Mouse (Mus musculus) skeletal muscle tissue, adult 2 months (tissue): ENCODE results near the gene Kcns1.
A peak's percentile ranks its signal among the peaks of the same experiment; 100 is the strongest.

ENCODE experiments used
- DNase-seq: peaks from one replicate; pipeline ENCODE4 v3.0.0-alpha.2; 2012; ENCODE audit warnings: low read depth, low spot score

The Kcns1 gene

DNA sequence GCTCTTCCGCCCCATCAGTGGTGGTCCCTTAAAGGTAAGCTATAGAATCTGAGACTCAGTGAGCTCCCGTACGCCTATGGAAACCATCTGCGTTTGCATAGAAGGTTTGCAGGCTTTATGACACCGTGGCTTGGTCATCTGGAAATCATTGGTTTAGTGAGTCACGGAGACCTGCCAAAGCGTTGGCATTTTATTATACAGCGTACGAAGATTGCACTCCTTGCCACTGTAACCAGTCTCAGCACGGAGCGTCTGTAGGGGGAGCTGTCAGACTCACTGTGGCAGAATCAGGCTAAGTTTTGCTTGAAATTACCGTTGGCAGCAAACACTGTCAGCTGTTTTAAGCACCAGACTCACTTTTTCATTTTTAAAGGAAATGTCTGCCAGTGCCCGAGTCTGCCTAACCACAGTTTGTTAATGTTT is 44.4 kb downstream of the Kcns1 start:
- peak; percentile 31 for DNase-seq

DNA sequence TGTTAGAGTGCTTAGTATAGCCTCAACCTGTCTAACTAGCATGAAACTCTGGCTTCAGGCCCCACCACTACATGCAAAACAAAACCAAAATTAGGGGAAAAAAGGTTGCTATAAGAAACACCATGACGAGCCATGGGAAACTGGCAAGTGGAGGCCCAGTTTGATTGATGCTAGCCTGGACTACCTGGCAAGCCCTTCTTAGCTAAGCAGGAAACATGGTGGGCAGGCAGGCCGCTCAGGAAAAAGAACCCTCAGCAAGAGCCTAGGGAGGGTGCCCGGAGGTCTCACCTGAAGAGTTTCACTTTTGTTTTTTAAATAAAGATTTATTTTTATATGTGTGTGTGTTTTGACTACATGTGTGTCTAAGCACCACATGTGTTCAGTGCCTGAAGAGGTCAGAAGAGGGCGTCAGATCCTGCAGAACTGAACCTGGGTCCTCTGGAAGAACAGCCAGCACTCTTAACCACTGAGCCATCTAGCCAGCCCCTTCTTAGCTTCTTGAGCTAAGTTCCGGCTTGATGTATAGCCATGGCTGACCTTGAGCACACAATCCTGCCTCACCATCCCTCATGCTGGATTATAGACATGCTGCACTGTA is 47.6 kb downstream of the Kcns1 start:
- DNase-seq: no peak

DNA sequence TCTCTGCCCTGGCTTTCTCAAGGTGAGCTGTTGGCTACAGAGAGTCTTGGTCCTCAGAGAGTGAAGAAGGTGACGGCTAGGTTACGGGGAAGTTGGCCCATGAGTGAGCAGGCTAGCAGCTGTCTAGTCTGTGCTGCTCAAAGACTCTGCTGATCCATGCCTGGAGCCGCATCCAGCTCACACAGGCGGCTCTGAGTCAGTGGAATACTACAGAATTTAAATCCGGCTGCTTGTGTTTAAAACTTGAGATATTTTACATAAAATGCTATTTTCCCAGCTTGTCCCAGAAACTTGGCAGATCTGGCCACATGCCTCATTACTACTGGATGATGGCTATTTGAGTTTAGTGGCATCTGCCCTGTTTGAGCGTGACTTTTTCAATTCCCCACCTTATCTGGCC is 51.4 kb downstream of the Kcns1 start:
- no peak for DNase-seq

DNA sequence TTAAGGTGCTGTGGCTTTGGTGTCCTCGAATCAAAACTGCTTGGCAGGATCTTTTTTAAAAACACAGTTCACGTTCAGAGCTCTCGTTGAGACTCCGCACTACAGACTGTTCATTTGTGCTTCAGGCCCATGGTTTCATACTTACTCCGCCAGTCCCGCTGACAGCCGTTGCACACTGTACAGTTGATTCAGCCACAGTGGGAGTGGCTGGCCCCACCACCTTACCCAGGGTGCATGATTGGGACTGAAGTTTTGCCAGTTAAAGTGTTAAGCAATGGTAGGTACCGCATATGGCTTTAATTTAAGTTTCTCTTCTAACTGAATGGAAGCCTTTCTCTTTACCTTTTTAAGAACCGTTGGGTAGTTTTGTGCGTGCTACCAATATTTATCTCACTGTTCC is 55.4 kb downstream of the Kcns1 start:
- DNase-seq: no peak

DNA sequence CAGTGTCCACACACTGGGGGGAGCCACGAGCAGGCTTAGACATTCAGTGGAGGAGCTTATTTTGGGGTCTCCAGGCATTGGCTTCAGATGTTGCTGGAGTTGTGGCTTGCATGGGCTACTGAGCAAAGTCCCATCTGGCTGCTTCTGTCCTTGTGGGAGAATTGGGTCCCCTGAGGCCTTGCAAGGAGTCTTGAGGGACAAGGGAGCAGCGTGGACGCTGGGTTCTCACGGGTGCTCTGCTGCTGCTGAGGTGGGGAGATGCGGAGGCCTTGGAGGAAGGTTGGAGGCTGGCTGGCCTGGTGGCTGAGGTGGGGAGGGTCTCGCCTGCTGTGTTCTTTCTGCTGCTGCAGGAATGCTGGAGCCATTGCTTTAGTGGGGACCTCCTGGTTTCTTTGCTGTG is 56.9 kb downstream of the Kcns1 start:
- DNase-seq: no peak
